ENCODE assay signal across 8 mouse cellular contexts in the genomic region with DNA sequence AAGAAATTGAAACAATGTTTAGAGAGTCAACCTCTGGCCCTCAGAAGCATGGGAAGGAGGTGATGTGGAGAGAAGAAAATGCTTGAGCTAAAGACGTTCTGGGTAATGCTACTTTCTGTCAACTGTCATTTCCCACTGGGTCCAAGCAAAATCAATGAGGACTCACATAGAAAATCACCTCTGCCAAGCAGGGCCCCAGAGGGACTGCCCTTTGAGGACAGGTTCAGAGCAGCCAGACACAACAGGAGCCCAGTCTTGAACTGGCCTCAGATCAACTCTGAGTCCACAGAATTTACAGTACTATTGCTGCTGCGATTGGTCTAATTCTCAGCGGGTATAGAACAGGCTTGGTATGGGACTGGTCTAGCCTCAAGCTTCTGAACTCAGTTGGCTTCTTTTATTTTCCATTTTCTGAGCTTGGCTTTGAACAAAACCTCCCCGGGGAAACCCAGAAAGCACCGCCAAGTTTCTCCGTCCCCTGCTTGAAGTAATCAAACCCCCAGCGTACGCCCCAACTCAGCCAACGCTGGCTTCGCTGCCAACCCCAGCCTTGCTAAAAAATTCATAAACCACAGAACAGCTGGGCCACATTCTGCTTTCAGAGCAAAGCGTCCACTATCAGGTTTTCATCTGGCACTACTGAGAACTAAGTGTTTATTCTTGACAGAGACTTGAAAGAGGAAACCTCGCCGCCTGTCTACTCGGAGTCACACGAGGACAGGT.
DNase-seq lines count a peak whose midpoint lies in the region; ATAC-seq lines count a peak whose summit lies in the region.

No protein-coding gene starts in this region.

- no peak for ATAC-seq in embryonic facial prominence, embryonic 12.5 days (ENCODE audit: insufficient number of reproducible peaks, insufficient read depth, low FRiP score, low TSS enrichment)

- no peaks in the 10 kb centered on the region for H3K9me3 ChIP-seq in embryonic facial prominence, embryonic 12.5 days
- no peaks in the 10 kb centered on the region for H3K9me3 ChIP-seq in embryonic facial prominence, embryonic 10.5 days

- no peak overlapping the region for H3K9ac ChIP-seq in embryonic facial prominence, embryonic 12.5 days

- no peak overlapping the region for H3K4me2 ChIP-seq in embryonic facial prominence, embryonic 12.5 days (replicated peaks)

- DNase-seq in embryonic facial prominence, embryonic 10.5 days (ENCODE audit: low spot score) = no peak
- peak; percentile 61 to 70 for DNase-seq in right cerebral cortex, postnatal 10 days (ENCODE audit: low spot score in 2 of 2)
- DNase-seq in right cerebral cortex, postnatal 36 days (ENCODE audit: low spot score in 2 of 2) = no peak
- DNase-seq in heart, postnatal 10 days = peak; percentile 66 to 72
- peak; percentile 19 for DNase-seq in ovary, postnatal 36 days (ENCODE audit: low spot score)
- no peak for DNase-seq in testis, postnatal 10 days (ENCODE audit: low spot score)
- no peak for DNase-seq in kidney, postnatal 36 days

- H3K4me1 ChIP-seq in embryonic facial prominence, embryonic 12.5 days = peaks cover 11% of the 10 kb centered on the region
- peaks cover 12% of the 10 kb centered on the region for H3K4me1 ChIP-seq in embryonic facial prominence, embryonic 10.5 days

- H3K4me3 ChIP-seq in embryonic facial prominence, embryonic 12.5 days = no peak overlapping the region
- H3K4me3 ChIP-seq in embryonic facial prominence, embryonic 10.5 days = no peak overlapping the region

- no peaks in the 10 kb centered on the region for H3K27me3 ChIP-seq in embryonic facial prominence, embryonic 12.5 days
- H3K27me3 ChIP-seq in embryonic facial prominence, embryonic 10.5 days (replicated peaks; ENCODE audit: low read depth, poor library complexity, severe bottlenecking) = no peaks in the 10 kb centered on the region

- intact Hi-C loops in heart, postnatal 10 days (cut with DNase I) = no loop called here

- no peaks in the 10 kb centered on the region for H3K36me3 ChIP-seq in embryonic facial prominence, embryonic 12.5 days
- no peaks in the 10 kb centered on the region for H3K36me3 ChIP-seq in embryonic facial prominence, embryonic 10.5 days (replicated peaks)

- peak overlapping the region; percentile 46; the same call in 1 of the 2 replicates for H3K27ac ChIP-seq in embryonic facial prominence, embryonic 12.5 days
- H3K27ac ChIP-seq in embryonic facial prominence, embryonic 10.5 days (replicated peaks) = no peak overlapping the region

- WGBS in embryonic facial prominence, embryonic 12.5 days = 62% methylated on average over 15 of the region's 15 CpGs
- 91% methylated on average over 15 of the region's 15 CpGs for WGBS in embryonic facial prominence, embryonic 10.5 days

Comparison
In these comparisons a context has a peak if more than half of its experiments do, and no peak if none do; other contexts are left out.
1. DNase-seq: peak in right cerebral cortex, postnatal 10 days (2 of 2), heart, postnatal 10 days (2 of 2) and ovary, postnatal 36 days (single experiment); none in embryonic facial prominence, embryonic 10.5 days (single experiment), right cerebral cortex, postnatal 36 days (0 of 2), testis, postnatal 10 days (single experiment) and kidney, postnatal 36 days (0 of 2).